Mouse (Mus musculus) adrenal gland (tissue): ENCODE data around the gene Lrrc63.

Experiments
- intact Hi-C: fragments of 180-260 bp; cut with DNase I; formaldehyde crosslinking; loops from one replicate; pipeline ENCODE4 v1.15.1; 2025

Gene Lrrc63

DNA sequence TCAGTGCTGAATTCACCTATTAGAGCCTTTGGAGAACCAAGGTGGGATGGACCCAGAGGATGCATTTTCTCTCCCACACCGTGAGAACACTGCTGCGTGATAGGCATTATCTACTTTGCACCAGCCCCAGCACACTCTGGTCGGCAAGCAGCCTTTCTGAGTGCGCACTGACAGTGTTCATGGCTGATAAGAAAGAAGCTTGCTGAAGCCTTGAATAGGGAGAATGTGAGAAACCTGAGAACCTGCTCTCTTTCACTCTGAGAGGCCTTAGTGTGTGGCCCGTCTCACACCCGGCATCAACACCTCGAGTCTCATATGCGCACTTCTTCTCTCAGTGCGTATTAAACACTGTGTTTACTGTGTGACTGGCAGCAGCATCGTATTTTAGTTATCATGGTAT is 7.8 kb upstream of the Lrrc63 start:
- intact Hi-C loops = no loop called here

DNA sequence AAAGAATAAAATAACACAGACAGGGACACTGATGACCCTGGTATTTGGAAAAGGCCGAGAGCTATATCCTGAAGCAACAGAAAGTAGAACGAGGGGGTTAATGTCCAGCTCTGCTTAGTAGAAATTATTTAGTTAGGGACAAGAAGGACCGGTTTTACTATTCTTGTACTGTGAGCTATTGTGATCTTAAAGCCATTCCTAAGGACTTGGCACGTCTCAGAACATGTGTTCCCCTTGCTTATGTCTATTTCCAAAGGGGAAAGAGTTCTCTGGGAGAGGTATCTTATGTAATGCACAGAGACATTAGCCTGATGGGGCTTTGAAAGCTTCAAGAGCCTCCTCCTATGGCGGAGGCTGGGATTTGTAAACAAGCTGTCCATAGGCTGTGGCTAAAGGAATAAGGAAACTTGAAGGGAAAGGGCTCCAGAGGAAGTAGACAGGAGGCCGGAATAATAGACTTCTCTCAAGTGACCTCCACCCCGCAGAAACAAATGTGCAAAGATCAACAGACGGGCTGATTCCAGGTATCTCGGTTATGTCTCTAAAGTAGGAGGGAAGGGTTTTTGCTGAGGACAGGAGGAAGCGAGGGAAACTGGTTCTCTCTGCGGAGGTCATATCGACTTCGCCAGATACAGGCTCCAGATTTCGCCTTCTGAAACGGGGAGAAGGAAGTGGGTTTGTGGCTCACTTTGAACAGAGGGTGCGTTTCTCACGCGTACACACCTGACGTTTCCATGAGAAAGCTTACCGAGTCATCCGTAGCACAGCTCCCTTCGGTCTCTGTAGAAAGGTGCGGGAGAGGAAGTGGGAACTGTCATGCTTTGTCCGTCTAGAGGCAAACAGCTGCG is 5.7 kb upstream of the Lrrc63 start:
- intact Hi-C loops = no loop called here

DNA sequence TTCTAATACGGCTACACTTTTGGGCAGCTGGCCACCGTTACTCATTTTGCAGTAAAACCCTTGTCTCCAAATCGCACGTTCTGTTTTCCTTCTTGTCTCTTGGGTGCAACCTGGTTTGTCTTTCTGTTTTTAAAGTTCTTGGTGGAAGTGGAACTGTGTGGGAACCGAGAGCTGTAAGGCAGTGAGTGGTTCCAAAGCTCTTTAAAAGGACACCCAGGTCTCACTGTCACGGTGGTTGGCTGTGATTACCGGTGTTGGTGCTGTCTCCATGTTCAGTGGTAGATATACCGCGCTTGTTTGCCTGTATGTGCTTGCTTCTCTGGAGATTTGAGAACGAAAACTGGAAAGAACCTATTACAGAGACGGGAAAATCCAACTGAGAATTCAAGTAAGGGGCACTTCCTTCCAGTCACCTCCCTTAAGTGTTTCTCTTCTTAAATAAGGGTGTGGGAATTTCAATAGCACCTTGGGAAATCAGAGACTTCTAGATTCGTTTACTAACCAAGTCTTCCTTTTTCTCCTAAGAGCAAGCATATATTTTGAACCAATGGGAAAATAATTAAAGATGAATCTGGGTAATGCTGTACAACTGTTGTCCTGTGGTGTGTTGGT is 749 bp upstream of the Lrrc63 start:
- intact Hi-C loops = no loop called here

DNA sequence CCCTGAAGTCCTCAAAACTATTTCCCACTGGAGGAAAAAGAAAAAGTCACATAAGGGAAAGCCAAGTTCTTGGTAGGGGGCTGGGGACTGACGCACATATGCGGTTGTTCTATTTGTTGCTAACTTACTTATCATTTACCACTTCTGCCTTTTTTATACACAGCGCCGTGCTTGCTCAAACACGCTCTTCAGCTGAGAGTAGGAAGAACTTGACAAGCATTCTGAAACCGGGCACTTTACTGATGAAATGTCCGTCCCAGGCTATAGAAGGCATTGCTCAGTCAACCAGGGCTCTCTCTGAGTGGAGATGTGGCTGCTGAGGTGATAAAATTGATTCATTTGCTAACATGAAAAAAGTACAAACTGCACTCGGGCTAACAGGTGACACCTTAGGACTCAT is 9.0 kb downstream of the Lrrc63 start:
- intact Hi-C loops = no loop called here

DNA sequence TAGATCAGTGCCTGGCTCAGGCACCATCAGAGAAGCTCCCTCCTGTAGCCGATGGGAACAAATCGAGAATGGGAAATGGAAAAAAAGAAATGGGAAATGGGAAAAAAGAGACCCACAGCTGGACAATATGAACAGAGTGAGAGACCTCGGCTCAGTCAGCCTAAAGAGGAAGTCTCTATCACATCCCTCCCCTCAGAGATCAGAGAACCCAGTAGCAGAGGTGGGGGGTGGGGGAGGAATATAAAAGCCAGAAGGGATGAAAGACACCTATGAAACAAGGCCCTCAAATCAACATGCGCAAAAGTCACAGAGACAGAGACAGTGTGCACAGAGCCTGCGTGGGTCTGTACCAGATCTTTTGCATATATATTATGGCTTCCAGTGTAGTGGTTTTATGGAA is 27.7 kb downstream of the Lrrc63 start:
- intact Hi-C loops = no loop called here

DNA sequence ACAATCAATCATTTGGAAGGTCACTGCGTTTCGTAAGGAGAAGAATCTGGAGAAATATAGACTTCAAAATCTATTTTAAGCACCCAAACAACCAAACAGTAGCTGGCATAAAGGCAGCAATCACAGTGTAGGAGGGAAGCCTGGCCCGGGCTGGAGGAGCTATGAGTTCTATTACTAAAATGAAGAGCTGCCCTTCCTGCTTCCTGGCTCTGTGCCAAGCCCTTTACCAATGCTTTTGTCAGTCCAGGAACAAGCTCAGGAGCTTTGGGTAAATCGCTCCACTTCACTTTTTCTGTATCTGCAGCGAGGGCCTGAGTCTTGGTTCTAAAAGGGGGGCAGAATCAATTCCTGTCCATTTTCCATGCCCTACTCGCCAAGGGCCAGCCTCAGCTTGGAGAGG is 52.7 kb downstream of the Lrrc63 start:
- intact Hi-C loops = no loop called here

DNA sequence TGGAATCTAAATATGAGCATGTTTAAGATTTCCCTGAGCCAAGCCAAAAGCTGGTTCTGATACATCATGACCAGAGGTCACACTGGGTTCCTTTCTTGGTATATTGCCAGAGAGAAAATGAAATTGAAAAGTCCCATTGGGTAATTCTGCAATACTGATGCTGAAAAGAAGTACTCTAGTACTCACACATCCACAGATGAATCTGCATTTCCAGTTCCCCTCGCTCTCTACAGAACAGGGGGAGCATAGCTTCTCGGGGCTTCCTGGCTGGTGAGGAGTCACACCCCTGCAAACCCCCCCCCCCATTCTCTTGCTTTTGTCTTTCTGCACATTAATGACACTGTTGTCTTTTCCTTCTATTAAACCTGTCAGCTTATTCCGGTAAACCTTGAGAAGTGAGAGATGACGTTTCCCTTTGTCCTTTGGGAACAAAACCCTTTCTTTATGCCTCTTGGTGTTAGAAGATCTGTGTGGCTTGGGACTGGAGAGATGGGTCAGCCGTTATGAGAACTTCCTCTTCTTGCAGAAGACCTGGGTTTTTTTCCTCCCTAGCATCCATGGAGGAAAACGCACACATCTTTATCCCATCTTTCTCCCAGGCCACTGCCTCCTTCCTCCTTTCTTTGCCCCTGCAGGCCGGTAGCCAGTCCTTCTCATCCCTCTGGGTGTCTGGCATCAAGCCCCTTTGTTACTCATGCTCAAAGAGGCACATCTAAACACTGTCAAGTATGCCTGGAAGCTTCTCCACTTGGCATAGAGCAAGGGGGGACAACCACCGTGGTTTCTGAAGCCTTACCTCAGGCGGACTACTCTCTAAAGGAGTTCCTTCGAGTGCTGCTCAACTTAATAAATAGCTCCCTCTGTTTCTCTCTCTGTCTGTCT is 55.1 kb downstream of the Lrrc63 start:
- intact Hi-C loops = no loop called here

DNA sequence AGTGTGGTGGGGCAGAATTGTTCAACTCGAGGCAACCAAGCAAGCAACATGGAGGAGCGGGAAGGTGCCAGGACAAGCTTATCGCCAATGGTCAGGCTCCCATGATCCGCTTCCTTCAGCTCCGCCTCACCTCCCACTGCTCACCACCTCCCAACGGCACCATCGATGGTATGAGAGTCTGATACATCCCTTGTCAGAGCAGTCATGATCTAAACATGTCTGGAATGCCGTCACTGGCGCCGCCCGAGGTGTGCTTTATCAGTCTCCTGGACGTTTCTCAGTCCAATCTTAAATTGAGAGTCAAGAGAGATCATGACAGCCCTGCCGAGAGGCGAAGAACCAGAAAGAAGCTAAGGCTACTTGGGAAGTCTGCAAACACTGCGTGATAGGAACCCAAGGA is 59.6 kb downstream of the Lrrc63 start:
- intact Hi-C loops = no loop called here

DNA sequence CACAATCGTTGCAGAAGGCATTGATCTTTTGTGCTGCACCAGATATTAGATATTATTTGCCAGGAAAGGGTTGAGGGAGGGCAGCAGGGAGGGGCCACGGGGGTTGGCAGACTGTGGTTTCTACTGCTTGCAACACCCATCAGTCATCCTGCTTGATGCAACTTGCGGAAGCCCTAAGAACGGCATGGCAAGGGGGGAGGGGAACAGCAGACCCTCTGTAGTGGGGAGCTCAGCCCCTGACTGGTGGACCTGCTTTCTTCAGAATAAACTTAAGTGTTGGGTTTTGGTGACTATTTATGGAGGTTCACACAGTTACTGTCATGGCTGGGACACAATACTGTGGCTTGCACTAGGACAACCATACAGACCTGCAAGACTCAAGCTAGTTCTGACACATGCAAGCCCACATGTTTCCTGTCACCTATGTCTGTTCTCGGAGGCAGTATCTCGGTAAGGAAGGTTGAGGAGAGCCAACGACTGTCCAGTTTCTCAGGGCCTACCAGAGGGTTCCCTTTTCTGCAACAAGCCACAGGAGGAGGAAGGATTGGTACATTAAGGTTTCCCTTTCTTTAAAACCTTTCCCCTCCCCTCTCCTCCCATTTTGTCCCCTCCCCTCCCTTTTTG is 61.2 kb downstream of the Lrrc63 start:
- intact Hi-C loops = no loop called here

DNA sequence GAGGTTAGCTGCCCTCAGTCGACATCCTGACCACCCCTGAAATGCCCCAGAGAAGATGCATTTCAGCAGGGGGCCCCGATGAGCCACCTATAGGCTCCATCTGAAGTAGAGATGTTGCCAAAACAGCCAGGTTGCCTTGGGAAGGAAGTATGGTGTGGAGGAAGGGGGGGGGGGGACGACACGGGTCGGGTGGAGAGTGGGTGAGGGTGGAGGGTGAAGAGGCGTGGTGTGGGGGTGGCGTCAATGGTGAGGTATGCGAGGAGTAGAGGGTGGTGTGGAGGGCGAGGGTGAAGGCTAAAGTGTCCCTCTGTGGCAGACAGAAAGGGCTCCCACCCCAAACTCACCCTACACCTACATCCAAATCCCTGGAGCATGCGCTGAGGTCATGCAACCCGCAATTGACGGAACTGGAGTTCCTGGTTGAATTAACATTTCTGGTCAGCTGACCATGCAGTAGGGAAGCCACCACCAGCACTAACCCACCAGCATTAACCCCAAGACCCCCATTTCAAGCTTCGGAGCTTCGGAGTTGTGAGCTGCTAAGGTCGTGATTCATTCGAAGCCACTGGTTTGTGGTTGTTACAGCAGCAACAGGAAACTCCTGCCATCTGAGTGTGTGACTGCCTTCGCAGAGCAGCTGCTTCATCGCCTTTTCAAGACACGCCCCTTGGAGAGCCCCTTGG is 62.1 kb downstream of the Lrrc63 start:
- intact Hi-C loops = no loop called here

DNA sequence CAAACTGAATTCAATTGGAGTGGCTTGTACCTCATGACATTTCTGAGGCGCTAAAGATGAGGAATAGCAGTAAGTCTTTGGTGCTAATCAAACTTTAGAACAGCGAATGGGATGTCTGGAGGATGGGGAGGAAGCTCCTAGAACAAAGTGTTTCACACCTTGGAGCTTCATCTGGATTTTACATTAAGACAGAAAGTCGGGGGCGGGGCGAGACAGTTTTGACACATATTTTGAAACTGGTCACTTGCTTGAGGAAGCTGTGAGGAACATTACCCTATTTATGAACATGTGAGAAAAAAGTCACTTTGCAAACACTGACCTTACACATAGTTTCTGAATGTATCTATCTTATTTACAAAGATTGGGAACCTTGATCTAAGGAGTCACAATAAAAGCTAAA is 65.5 kb downstream of the Lrrc63 start:
- intact Hi-C loops = no loop called here

DNA sequence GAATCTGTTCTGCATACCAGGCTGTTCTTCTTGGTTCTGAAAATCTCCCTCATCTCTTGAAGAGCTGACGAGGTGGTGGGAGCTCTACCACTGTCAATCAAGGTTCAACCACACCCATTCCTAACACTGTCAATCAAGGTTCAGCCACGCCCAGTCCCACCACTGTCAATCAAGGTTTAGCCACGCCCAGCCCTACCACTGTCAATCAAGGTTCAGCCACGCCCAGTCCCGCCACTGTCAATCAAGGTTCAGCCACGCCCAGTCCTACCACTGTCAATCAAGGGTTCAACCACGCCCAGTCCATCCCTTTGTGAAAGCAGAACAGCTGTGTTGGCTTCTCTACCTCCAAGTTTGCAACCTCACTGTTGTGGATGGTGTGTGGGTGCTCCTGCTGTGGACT is 66.2 kb downstream of the Lrrc63 start:
- intact Hi-C loops = loop anchor here (5.0 kb wide), 1 partner anchor 133 kb away; no protein-coding TSS in a partner anchor

DNA sequence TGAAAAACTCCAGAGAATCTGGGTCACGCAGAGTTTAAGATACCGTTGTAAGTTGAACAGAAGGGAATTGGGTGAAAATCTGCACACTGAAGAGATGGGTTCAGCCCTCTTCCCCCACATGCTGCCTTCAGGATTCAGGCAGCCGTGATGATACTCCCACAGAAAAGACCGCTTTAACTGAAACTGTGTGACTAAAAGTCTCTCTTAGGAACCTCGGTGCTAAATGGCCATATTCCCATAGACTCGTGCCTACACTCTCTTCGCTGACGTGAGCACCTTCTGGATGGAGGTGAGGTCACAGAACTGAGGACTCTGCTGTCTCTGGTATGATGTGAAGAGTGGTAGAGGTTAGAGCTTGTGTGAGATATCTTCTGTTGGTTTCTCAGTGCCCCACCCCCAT is 66.7 kb downstream of the Lrrc63 start:
- intact Hi-C loops = loop anchor here (5.0 kb wide), 1 partner anchor 133 kb away; no protein-coding TSS in a partner anchor

DNA sequence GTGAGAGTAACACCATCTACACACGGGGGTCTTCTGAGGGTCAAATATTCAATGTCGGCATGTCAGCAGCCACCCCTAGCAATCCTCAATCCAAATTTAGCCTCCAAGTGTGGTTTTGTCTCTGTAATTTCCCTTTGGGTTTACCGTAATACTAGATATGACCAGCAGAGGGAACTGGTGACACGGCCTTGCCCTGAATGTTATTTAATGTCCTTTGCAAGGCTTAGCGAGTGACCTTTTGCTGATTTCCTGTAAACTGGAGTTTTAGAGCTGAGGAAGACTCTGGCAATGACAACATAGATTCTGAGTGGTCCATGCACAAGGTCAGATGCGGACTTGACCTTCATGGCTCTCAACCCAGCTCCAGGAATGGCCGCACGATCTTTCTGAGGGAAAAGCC is 70.1 kb downstream of the Lrrc63 start:
- intact Hi-C loops = loop anchor here (5.0 kb wide), 1 partner anchor 137 kb away; no protein-coding TSS in a partner anchor

DNA sequence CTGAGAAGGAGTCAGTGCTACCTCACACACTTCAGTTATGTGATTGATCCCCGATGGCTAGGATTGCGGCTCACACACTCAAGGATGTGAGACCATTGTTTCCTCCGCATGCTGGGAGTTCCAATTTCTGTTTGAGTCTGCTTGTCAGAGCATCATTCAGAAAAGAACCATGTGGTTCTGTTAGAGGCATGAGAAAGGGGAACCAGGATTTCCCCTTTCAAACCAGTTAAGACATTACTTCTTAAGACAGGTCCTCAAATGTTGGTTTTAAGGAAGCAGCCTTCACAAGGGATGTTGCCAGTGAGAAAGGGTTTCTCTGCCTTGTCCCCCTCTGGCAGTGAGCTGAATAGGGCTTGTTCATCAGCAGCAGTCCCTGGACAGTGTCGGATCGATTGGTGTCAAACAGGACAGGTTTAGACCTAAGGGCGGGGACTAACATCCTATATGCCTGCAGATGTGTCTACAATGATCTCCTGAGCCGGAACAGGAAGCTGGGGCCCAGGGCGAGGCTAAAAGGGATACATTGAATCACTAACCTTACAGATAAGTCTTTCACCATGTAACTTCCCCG is 73.7 kb downstream of the Lrrc63 start:
- intact Hi-C loops = no loop called here

DNA sequence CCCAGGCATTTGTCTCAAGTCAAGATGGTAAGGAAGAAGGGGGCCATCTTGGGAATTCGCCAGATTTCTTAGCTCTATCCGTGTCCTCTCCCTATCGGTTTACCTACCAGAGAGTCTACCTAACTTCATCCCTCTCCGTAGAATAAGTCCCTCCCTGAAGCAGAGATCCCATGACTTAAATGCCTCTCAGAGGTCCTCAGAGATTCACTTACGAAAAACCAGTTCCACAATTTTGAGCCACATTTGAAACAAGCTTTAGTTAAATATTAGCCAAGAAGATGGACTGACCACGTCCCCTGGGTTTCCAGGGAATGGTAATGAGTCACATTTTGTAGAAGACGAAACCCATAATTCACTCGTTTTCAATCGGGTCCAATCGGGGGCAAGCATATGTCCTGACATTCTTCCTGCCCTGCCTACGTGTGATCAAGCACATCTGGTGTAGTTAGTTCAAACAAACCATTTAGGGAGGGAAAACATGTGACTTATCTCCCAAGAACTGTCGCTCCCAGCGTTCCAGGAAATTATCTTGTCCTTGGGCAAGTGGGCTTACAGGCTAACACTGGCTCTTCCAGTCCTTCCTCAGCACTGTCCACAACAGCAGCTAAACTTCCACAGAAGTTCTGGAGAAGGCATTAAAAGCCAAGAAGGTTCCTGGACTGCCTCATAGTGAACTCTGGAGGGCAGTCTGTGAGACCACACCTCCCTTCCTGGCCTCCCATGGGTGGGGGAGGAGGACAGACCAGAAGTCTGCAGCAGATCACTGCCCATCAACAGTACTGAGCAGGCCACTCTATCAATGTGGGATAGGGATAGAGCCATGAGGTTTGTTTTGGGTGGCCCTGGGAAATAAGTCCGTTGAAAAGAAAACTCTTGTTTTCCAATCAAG is 76.0 kb downstream of the Lrrc63 start:
- intact Hi-C loops = no loop called here

DNA sequence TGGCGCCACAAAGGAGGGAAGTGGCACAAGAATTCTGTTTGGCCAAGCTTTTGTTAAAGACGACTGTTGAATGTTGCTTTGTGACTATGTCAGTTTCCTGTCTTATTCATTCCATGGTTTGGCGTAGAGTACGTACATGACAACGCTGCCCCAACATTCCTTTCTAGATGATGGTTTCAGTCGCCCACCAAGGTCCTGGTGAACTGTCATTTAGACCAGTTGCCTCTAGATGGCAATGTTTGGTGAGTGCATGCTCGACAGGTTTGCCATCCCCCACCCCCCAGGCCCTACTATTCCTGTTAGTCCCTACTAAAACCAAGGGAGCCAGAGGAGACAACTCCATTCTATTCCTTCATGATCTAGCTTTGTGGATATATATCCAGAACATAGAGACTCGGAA is 78.2 kb downstream of the Lrrc63 start:
- intact Hi-C loops = no loop called here

DNA sequence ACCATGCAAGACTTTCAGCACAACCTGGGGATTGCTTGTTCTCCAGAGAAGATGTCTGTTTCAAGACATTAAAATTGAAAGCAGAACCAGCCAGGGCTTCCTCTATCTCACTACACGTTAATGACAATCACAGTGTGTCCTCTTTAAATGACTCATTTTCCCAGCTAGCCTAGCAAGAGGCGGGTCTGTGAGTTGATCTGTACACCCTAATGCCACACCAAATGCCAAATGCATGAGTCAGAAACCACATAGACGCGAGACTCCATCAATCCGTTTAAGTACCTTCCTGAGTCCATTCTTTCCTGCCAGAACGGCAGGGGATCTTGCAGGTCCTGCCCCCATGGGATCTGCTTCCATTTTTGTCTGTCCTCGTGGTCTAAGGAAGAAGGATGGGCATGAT is 85.5 kb downstream of the Lrrc63 start:
- intact Hi-C loops = no loop called here

DNA sequence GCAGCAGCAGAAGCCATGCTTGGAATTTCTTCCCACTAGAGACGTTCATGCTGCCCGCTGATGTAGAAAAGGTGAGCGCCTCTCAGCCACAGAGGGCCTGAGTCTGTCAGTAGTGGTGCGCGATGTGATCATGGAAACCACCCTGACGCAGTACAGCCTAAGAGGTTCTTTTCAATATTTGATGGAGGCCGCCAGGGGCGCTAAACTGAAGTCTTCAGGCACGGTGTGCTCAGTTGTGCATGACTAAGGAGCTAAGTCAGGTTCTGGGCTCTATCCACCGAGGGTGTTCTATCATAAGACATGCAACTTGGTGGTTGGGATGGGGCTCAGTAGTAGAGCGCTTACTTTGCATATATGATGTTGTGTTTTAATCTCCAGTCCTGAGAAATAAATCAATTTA is 95.2 kb downstream of the Lrrc63 start:
- intact Hi-C loops = no loop called here
